Mouse (Mus musculus): ENCODE data around the gene Itm2a.
A peak's percentile ranks its signal among the peaks of the same experiment; 100 is the strongest.

DNA sequence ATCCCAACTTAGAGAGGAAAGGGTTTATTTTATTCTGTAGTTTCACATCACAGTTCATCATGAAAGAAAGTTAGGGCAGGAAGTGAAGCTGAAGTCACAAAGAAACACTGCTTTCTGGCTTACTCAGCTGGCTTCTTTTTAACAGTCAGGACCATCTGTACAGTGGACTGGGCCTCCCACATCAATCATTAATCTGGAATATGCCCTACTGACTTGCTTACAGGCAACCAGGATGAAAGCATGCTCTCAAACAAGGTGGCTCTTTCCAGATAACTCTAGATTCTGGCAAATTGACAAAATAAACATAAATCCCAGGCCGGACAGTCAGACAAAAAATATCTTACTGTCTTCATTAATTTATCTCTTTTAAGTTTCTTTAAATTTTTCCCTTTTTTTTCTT lies 27.8 kb downstream of the Itm2a start:
- TF ChIP-seq SMC3 (IDR thresholded peaks at IDR 0.05; ENCODE audit: low read depth, low read length) (no peak), RCOR1 (IDR thresholded peaks at IDR 0.05; ENCODE audit: low read depth, low read length) (no peak), CHD2 (IDR thresholded peaks at IDR 0.05; ENCODE audit: low read length) (no peak), EP300 (IDR thresholded peaks at IDR 0.05; ENCODE audit: low read depth in 1 of 2, low read length in 2 of 2) (no peak), ZMIZ1 (IDR thresholded peaks at IDR 0.05; ENCODE audit: low read depth, low read length) (no peak), TCF12 (IDR thresholded peaks at IDR 0.05; ENCODE audit: low read depth, low read length) (peak; percentile 38; the same call in 1 of the 2 replicates), TAL1 (IDR thresholded peaks at IDR 0.05; ENCODE audit: low read length) (no peak), TBP (IDR thresholded peaks at IDR 0.05; ENCODE audit: low read depth, low read length) (no peak), ZKSCAN1 (IDR thresholded peaks at IDR 0.05; ENCODE audit: low read depth, low read length) (no peak), CTCF (IDR thresholded peaks at IDR 0.05 in 2 of 3, conservative IDR thresholded peaks at IDR 0.05 in 1 of 3; ENCODE audit: control insufficient read depth in 1 of 3, insufficient read depth in 1 of 3, low read depth in 2 of 3, low read length in 3 of 3, poor library complexity in 1 of 3, severe bottlenecking in 1 of 3) (no peak), ZNF384 (IDR thresholded peaks at IDR 0.05; ENCODE audit: low read depth, low read length) (no peak), POLR2A (IDR thresholded peaks at IDR 0.05; ENCODE audit: control insufficient read depth in 1 of 2, insufficient read depth in 1 of 2, low read depth in 1 of 2, low read length in 2 of 2, poor library complexity in 1 of 2) (no peak), USF1 (IDR thresholded peaks at IDR 0.05; ENCODE audit: low read depth, low read length) (no peak)

Measured in MEL (cell line).